Mouse (Mus musculus) T-cell, adult 2 months (primary cell): ENCODE results near the gene Tm4sf4.

Source experiments
- DNase-seq: peaks from one replicate; pipeline ENCODE4 v3.0.0; 2022; ENCODE audit warnings: low spot score

Tm4sf4 gene

GRCm38 (mm10) chr3:57480640-57481039 is 55.5 kb downstream of the Tm4sf4 start:
- no peak for DNase-seq

- no peak for DNase-seq
Measured at GRCm38 (mm10) chr3:57481981-57482380, 56.9 kb downstream of the Tm4sf4 start.

DNA sequence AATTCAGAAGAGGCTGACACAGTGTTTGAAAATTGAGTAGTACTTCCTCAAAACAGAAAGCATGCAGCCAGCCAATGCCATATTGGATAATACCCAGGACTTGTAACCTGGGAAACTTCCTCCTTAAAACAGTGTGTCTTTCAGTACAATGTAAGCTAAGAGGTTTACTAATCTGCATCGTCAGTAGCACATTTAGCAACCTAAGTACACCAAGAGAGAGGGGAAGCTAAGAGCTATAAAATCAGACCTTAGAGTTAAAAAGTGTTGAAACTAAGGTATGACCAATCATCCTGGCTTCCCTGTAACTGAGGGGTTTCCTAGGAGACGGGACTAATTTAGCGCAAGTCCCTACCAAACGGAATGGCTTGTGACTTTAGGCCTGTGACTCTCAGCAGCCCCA is 61.0 kb downstream of the Tm4sf4 start:
- DNase-seq: no peak

GRCm38 (mm10) chr3:57487455-57488153 is 62.5 kb downstream of the Tm4sf4 start:
- no peak for DNase-seq
